Mouse (Mus musculus) limb, embryonic 11.5 days (tissue): ENCODE results near the gene C2cd4c. TPM values are rescaled to one million over a fixed set of nuclear protein-coding genes. Genes with fewer than 3 reads are reported as not detected.

Experiments
- ATAC-seq: fragments of 200-750 bp; cut with Nextera tagmentation; 2 replicates; pipeline ENCODE4 v1.8.0; 2017; ENCODE audit warnings: low read depth; ENCODE audit not compliant: insufficient number of reproducible peaks, low FRiP score, low TSS enrichment
- DNase-seq: peaks from one replicate; pipeline ENCODE4 v3.0.0-alpha.2; 2015; ENCODE audit warnings: low spot score
- H3K27ac ChIP-seq: fragments of 300-500 bp; sonication (generic); replicated peaks from 2 replicates; pipeline ENCODE4 v1.5.1; 2014; ENCODE audit warnings: low read depth, mild to moderate bottlenecking, low read length
- H3K27me3 ChIP-seq: fragments of 300-500 bp; sonication (generic); 2 replicates; pipeline ENCODE4 v1.6.1; 2014; ENCODE audit warnings: mild to moderate bottlenecking, low read length, mixed read lengths; ENCODE audit not compliant: control insufficient read depth, insufficient read depth
- H3K36me3 ChIP-seq: fragments of 300-500 bp; sonication (generic); 2 replicates; pipeline ENCODE4 v1.6.1; 2014; ENCODE audit warnings: mild to moderate bottlenecking, low read length, moderate library complexity, mixed read lengths; ENCODE audit not compliant: control insufficient read depth, insufficient read depth
- H3K4me1 ChIP-seq: fragments of 300-500 bp; sonication (generic); 2 replicates; pipeline ENCODE4 v1.6.1; 2014; ENCODE audit warnings: low read length, mixed read lengths; ENCODE audit not compliant: control insufficient read depth, insufficient read depth
- H3K4me2 ChIP-seq: fragments of 300-500 bp; sonication (generic); 2 replicates; pipeline ENCODE4 v1.6.1; 2014; ENCODE audit warnings: low read depth, mild to moderate bottlenecking, moderate library complexity; ENCODE audit not compliant: severe bottlenecking
- H3K4me3 ChIP-seq: fragments of 300-500 bp; sonication (generic); 2 replicates; pipeline ENCODE4 v1.5.1; 2014; ENCODE audit warnings: low read depth, low read length
- H3K9ac ChIP-seq: fragments of 300-500 bp; sonication (generic); 2 replicates; pipeline ENCODE4 v1.6.1; 2014; ENCODE audit warnings: mild to moderate bottlenecking, low read length
- H3K9me3 ChIP-seq: fragments of 300-500 bp; sonication (generic); 2 replicates; pipeline ENCODE4 v1.6.1; 2016; ENCODE audit warnings: low read length; ENCODE audit not compliant: control insufficient read depth
- WGBS: fragments of 180-500 bp; shearing (Covaris S2); extraction: QIAGEN DNeasy Blood & Tissue Kit; methylation state at CpG from one replicate; pipeline ENCODE4 v1.1.7; 2014; 5-methylcytosine and 5-hydroxymethylcytosine counted together
- polyA plus RNA-seq: library from polyadenylated mRNA; unstranded; fragments of >200 nt; fragmentation: Nextera tagmentation; extraction: Ambion mirVana; gene quantifications from 2 replicates; pipeline ENCODE4 v1.2.1, GENCODE M21; 2014

The C2cd4c gene
- polyA plus RNA-seq, 1 experiment from 2014 or later, result not detected

DNA sequence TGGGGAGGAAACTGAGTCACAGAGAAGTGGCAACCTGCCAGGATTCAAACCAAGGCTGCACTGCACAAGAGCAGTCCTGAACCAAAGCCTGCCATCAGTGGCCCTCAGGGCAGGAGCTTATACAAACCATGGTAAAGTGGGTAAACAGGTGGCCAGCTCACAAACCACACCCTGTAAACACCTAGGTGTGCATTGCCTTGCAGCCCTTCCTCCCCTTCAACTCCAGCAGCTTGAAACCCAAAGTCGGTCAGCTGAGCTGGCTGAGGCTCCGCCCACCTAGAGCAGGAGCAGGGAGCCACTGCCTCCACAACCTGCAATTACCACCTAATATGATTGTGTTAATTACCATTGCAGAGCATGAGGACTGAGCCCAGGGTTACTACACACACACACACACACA, 5.9 kb downstream of the C2cd4c start:
- H3K4me3 ChIP-seq, result no peak overlapping the region
- no peak overlapping the region for H3K9ac ChIP-seq
- H3K36me3 ChIP-seq, result no peaks in the 10 kb centered on the region
- peaks cover 16% of the 10 kb centered on the region for H3K27me3 ChIP-seq
- H3K9me3 ChIP-seq, result no peaks in the 10 kb centered on the region
- 27% methylated on average over 2 of the region's 2 CpGs for WGBS
- ATAC-seq, result no peak
- H3K27ac ChIP-seq, result no peak overlapping the region
- no peak for DNase-seq
- H3K4me1 ChIP-seq, result 0 out of 2 replicates have a peak, but pooled peaks cover 9% of the 10 kb centered on the region
- H3K4me2 ChIP-seq, result no peak overlapping the region

DNA sequence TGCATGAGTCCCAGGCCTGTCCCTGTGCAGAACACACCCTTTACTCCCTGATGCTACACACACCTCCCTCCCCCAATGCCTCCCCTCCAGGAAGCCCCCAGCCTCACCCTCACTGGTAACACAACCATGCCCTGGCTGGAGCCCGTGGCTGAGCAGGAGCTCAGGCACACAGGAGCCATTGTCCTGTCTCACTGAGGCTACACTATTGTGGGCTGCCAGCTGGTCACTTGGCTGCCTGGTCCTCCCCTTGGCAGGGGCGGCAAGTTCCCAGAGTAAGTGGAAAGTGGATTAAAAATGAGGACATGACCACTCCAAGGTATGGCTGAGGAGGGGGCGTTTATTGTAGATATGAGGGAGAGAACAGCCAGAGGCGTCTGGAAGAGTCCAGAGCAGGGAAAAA, 7.3 kb downstream of the C2cd4c start:
- ATAC-seq (no peak), DNase-seq (no peak)
- H3K27ac ChIP-seq, result no peak overlapping the region
- H3K9ac ChIP-seq, result no peak overlapping the region
- WGBS, result 70% methylated on average over 4 of the region's 4 CpGs
- H3K27me3 ChIP-seq, result peaks cover 2% of the 10 kb centered on the region; the same call in 1 of the 2 replicates
- no peak overlapping the region for H3K4me3 ChIP-seq
- no peaks in the 10 kb centered on the region for H3K36me3 ChIP-seq
- no peaks in the 10 kb centered on the region for H3K9me3 ChIP-seq
- H3K4me2 ChIP-seq, result no peak overlapping the region
- H3K4me1 ChIP-seq, result no peaks in the 10 kb centered on the region

DNA sequence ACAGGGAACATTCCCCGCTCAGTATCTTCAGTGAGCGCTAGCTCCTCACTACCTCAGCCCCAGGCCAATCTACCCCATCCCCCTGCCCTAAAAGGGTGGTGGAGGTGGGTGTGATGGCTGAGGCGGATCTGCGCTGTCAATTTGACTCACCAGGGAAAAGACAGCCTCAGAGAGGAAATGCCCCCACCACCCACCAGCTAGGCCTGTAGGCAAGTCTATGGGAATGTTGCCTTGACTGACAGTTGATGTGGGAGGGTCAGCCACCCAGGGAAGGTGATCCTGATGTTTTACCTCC, 15.9 kb downstream of the C2cd4c start:
- Histone ChIP-seq H3K9me3 (no peaks in the 10 kb centered on the region), H3K4me1 (no peaks in the 10 kb centered on the region), H3K36me3 (no peaks in the 10 kb centered on the region), H3K4me2 (no peak overlapping the region), H3K27me3 (no peaks in the 10 kb centered on the region), H3K27ac (no peak overlapping the region), H3K4me3 (no peak overlapping the region), H3K9ac (no peak overlapping the region)
- no peak for DNase-seq
- 73% methylated on average over 4 of the region's 4 CpGs for WGBS
- ATAC-seq, result no peak

DNA sequence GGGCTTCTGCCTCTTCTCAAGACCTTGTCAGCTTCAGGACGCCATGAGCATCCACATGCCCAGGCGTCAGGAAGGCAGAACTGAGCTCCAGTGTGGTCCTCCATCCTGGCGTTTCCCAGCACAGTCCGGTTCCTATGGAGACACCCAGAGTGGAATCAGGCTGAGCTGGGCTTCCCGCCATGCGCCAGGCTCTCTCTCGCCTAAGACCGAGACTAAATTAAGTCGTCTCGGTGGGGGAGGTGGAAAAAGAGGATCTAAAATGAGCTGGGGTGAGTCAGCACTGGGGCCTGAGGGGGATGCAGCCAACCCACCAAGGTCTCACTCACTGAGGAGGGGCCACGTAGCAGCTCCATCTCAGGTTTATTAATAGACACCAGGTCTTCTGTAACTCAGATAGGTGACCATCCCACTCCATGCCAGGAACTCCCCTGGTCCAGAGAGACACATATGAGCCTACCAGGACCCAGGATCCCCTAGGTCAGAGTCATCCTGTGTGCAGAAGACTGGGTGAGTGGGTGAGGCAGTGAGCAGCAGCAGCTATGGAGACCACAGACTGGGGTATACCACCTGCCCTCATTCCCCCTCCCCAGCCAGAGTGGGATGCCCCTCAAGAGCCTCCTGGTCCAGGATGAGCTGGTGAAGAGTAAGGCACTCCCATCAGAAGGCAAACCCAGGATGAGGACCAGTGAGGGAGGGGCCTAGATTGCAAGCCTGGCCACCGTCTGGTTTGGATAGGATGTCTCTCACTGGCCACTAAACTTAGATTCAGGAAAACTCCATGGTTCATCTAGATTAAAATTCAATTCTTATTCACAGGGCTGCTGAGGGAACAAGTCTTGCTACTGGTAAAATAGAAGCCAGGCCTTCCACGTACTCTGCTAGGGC, 16.5 kb downstream of the C2cd4c start:
- Histone ChIP-seq H3K4me3 (no peak overlapping the region), H3K9ac (no peak overlapping the region), H3K4me1 (no peaks in the 10 kb centered on the region), H3K9me3 (no peaks in the 10 kb centered on the region), H3K36me3 (no peaks in the 10 kb centered on the region), H3K4me2 (no peak overlapping the region), H3K27me3 (no peaks in the 10 kb centered on the region), H3K27ac (no peak overlapping the region)
- WGBS, result 37% methylated on average over 13 of the region's 13 CpGs
- ATAC-seq (no peak), DNase-seq (no peak)

DNA sequence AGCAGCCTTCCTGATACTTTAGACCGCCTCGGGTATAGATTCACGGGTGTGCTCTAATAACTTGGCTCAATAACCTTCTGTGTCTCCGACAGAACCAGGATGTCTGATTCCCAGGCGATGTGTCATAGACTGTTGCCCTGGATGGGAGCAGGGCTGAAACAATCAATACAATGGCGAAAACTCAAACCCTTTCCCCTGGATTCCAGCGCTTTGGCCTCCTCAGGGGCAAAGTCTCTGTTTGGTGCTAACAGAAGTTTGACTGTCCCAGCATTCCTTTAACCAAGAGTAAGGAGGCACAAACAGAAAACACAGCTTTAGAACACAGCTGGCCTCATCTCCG, 18.3 kb downstream of the C2cd4c start:
- Histone ChIP-seq H3K4me1 (no peaks in the 10 kb centered on the region), H3K9me3 (no peaks in the 10 kb centered on the region), H3K36me3 (no peaks in the 10 kb centered on the region), H3K27me3 (no peaks in the 10 kb centered on the region), H3K27ac (no peak overlapping the region), H3K9ac (no peak overlapping the region), H3K4me3 (no peak overlapping the region), H3K4me2 (no peak overlapping the region)
- DNase-seq, result no peak
- no peak for ATAC-seq
- 61% methylated on average over 8 of the region's 8 CpGs for WGBS

DNA sequence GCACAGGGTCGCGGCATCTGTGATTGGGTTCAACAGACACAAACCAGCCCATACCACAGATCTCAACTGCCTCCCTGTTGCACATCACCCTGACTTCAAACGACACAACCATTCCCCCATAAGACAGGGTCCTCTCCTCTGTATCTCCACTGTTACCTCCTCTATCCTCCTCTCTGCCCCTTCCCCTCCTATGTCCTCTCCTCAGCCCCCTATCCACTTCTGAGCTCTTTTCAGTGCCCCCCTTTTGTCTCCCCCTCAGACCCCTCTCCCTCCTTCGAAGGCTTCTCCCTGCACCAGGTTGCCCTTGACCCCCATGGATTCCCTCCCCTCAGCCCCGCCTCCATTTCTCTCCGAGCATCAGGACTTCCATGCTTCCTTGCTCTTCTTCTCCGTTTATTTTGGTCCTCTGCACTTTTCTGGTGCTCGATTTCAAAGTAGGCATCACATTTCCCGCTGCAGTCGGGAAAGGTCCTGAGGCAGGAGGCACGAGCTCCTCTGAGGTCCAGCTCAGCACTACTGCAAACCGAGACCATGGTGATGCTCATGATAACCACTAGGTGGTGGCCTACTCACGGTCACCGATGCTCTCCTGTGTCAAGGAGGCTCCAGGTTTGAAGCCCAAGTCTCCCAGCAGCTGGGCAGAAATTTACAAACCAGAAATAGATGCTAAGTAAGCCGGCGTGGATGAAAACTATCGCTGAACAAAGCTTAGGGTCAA, 18.8 kb downstream of the C2cd4c start:
- no peak overlapping the region for H3K4me3 ChIP-seq

DNA sequence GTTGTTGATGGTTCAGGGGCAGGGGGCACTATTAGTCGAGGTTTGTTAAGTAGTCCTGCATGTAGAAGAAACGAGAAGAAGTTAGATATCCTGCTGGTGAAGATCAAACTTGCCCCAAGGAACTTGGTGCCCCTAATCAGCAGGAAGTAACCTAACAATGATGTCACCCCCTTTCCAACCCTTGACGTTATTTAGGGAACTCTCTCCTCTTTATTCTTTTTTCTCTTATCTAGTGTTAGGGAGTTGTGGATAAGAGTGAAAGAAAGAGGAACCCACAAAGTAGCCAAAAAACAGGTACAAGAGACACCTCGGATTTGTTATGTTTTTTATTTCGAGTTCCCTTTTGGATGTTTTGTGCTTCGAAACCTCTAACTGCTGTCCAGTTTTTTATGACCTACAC, 19.7 kb downstream of the C2cd4c start:
- Histone ChIP-seq H3K9me3 (no peaks in the 10 kb centered on the region), H3K36me3 (no peaks in the 10 kb centered on the region)

More for the DNA sequence above, 18.8 kb downstream of the C2cd4c start:
- Histone ChIP-seq H3K36me3 (no peaks in the 10 kb centered on the region), H3K27me3 (no peaks in the 10 kb centered on the region), H3K4me2 (no peak overlapping the region), H3K9ac (no peak overlapping the region), H3K4me1 (no peaks in the 10 kb centered on the region), H3K27ac (no peak overlapping the region), H3K9me3 (no peaks in the 10 kb centered on the region)
- peak; percentile 75 for DNase-seq
- ATAC-seq, result peak; percentile 72; the same call in 1 of the 2 replicates
- WGBS, result 21% methylated on average over 17 of the region's 17 CpGs

DNA sequence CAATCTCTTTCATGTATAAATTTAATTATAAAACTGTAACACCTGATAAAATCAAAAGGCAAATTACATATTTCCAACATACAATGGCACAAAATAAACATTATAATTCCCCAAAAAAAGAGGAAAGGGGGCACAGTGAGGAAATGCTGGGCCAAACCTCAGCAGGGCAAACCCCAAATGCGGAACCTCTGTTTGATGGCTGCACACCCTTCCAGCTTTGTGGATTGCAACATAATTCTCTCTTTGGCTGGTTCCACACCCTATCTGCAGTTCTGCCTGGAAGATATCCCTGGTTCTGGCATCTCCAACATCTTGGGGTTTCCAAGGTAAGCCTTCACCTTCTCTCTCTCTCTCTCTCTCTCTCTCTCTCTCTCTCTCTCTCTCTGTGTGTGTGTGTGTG, 23.1 kb downstream of the C2cd4c start:
- H3K4me2 ChIP-seq, result no peak overlapping the region
- H3K36me3 ChIP-seq, result no peaks in the 10 kb centered on the region
- H3K27me3 ChIP-seq, result no peaks in the 10 kb centered on the region
- H3K4me3 ChIP-seq, result no peak overlapping the region
- ATAC-seq (no peak), DNase-seq (no peak)
- no peaks in the 10 kb centered on the region for H3K9me3 ChIP-seq
- H3K9ac ChIP-seq, result no peak overlapping the region
- H3K4me1 ChIP-seq, result no peaks in the 10 kb centered on the region
- WGBS, result 97% methylated on average over 1 of the region's 1 CpGs
- no peak overlapping the region for H3K27ac ChIP-seq

More for the DNA sequence above, 19.7 kb downstream of the C2cd4c start:
- Histone ChIP-seq H3K9ac (no peak overlapping the region), H3K27me3 (no peaks in the 10 kb centered on the region), H3K4me2 (no peak overlapping the region), H3K4me1 (no peaks in the 10 kb centered on the region), H3K4me3 (no peak overlapping the region), H3K27ac (no peak overlapping the region)
- WGBS, result 55% methylated on average over 6 of the region's 6 CpGs
- ATAC-seq, result no peak
- DNase-seq, result no peak
